Mouse (Mus musculus): ENCODE measurements around the gene Ldlrap1.
A peak's percentile ranks its signal among the peaks of the same experiment; 100 is the strongest.

Gene Ldlrap1

GRCm38 (mm10) chr4:134703835-134704546, 63.8 kb downstream of the Ldlrap1 start, which contains the start of gene Man1c1:
Man1c1 (minus strand) TSS chr4:134704290.
- DNase-seq, result peak; percentile 99

- DNase-seq, result peak; percentile 64
Measured at GRCm38 (mm10) chr4:134702981-134703834, 64.6 kb downstream of the Ldlrap1 start.

- DNase-seq, result peak; percentile 84
Measured at GRCm38 (mm10) chr4:134701934-134702333, 65.9 kb downstream of the Ldlrap1 start.

GRCm38 (mm10) chr4:134700911-134701310, 66.9 kb downstream of the Ldlrap1 start:
- DNase-seq, result no peak

GRCm38 (mm10) chr4:134693202-134693940, 74.5 kb downstream of the Ldlrap1 start:
- DNase-seq, result no peak

GRCm38 (mm10) chr4:134692388-134692787, 75.4 kb downstream of the Ldlrap1 start:
- DNase-seq, result no peak

Measured in cerebellum, adult 8-10 months (tissue).